Mouse (Mus musculus) kidney, adult 2 months (tissue): ENCODE measurements around the gene Drg1. TPM values are rescaled to one million over a fixed set of nuclear protein-coding genes. Genes with fewer than 3 reads are reported as not detected.

Experiments used
- DNase-seq: peaks from one replicate; pipeline ENCODE4 v3.0.0; 2021
- H3K27ac ChIP-seq: fragments of 200-500 bp; 2 replicates; pipeline ENCODE4 v1.5.1; 2012; ENCODE audit warnings: low read depth, low read length, control low read depth, inconsistent platforms; ENCODE audit not compliant: insufficient read depth
- H3K27me3 ChIP-seq: fragments of 200-500 bp; replicated peaks from 2 replicates; pipeline ENCODE4 v1.6.1; 2012; ENCODE audit warnings: mild to moderate bottlenecking, moderate library complexity, low read length, inconsistent platforms; ENCODE audit not compliant: control insufficient read depth, insufficient read depth
- H3K36me3 ChIP-seq: fragments of 200-500 bp; 2 replicates; pipeline ENCODE4 v1.6.1; 2012; ENCODE audit warnings: mild to moderate bottlenecking, moderate library complexity, low read length, inconsistent platforms; ENCODE audit not compliant: control insufficient read depth, insufficient read depth
- H3K4me1 ChIP-seq: fragments of 200-500 bp; 2 replicates; pipeline ENCODE4 v1.6.1; 2011; ENCODE audit warnings: low read length; ENCODE audit not compliant: control insufficient read depth, insufficient read depth
- H3K4me3 ChIP-seq: fragments of 200-500 bp; 2 replicates; pipeline ENCODE4 v1.5.1; 2011; ENCODE audit warnings: mild to moderate bottlenecking, low read depth, low read length, control low read depth; ENCODE audit not compliant: insufficient read depth
- CTCF ChIP-seq: fragments of 200-500 bp; conservative IDR thresholded peaks from 2 replicates; pipeline ENCODE4 v1.5.1; 2011; ENCODE audit warnings: low read depth, mild to moderate bottlenecking, control low read depth, low read length, moderate library complexity, mixed read lengths; ENCODE audit not compliant: insufficient read depth, insufficient read length
- POLR2A ChIP-seq: fragments of 200-500 bp; IDR thresholded peaks from one replicate; pipeline ENCODE4 v1.6.1; 2011; ENCODE audit warnings: low read depth, low read length, control low read depth
- WGBS: fragments of 180-500 bp; shearing (Covaris S2); methylation state at CpG from one replicate; pipeline ENCODE4 v1.1.7; 2018; 5-methylcytosine and 5-hydroxymethylcytosine counted together
- polyA plus RNA-seq: library from polyadenylated mRNA; depleted of rRNA; stranded (reverse); fragments of >200 nt; gene quantifications from 2 replicates; pipeline ENCODE4 v1.2.3, GENCODE M21; 2012

The Drg1 gene
- polyA plus RNA-seq, 1 experiment = 28.4 TPM

DNA sequence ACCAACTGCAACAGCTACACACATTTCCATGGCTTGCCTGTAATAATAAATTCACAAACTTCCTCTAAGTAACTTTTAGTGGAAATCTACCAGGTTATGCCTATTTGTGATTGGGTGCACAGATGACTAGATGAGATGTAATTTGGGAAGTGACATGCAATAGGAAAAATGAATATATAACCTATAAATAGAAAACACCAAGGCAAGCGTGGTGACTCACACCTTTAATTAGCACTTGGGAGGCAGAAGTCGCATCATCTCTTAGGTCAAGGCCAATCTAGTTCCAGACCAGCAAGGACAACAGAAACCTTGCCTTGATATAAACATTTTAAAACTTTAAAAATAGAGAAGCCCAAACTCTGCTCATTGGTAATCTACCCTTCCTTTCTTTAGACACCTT is 18.8 kb downstream of the Drg1 start:
- no peak overlapping the region for H3K27ac ChIP-seq
- no peak for TF ChIP-seq CTCF
- no peak for TF ChIP-seq POLR2A
- peaks cover 18% of the 10 kb centered on the region for H3K36me3 ChIP-seq
- no peak overlapping the region for H3K4me3 ChIP-seq
- 70% methylated on average over 2 of the region's 2 CpGs for WGBS
- no peaks in the 10 kb centered on the region for H3K4me1 ChIP-seq
- DNase-seq = no peak
- H3K27me3 ChIP-seq = no peaks in the 10 kb centered on the region

DNA sequence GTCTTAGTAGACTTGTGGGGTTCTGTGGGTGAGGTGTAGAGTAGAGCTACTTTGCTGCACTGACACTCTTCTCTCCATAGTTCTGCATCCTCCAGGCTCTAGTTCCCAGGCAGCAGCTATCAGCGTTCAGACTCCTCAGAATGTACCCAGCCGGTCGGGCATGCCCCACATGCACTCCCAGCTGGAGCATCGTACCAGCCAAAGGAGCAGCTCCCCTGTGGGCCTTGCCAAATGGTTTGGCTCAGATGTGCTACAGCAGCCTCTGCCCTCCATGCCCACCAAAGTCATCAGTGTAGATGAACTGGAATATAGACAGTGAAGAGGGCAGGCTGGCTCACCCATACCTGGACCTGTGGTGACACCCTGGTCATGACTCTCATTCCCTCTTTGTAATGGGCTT is 22.4 kb downstream of the Drg1 start:
- no peak for DNase-seq
- Histone ChIP-seq H3K27ac (no peak overlapping the region), H3K4me3 (no peak overlapping the region), H3K27me3 (no peaks in the 10 kb centered on the region), H3K36me3 (peaks cover 18% of the 10 kb centered on the region), H3K4me1 (no peaks in the 10 kb centered on the region)
- WGBS = 71% methylated on average over 4 of the region's 4 CpGs
- no peak for TF ChIP-seq CTCF
- no peak for TF ChIP-seq POLR2A

- TF ChIP-seq POLR2A (no peak), CTCF (no peak)
- H3K27ac ChIP-seq = no peak overlapping the region
- 90% methylated on average over 7 of the region's 7 CpGs for WGBS
- no peaks in the 10 kb centered on the region for H3K4me1 ChIP-seq
- DNase-seq = no peak
- peaks cover 20% of the 10 kb centered on the region; the same call in 1 of the 2 replicates for H3K36me3 ChIP-seq
- H3K27me3 ChIP-seq = no peaks in the 10 kb centered on the region
- H3K4me3 ChIP-seq = no peak overlapping the region
Measured at GRCm38 (mm10) chr11:3242395-3242794, 23.8 kb downstream of the Drg1 start.

- Histone ChIP-seq H3K27me3 (no peaks in the 10 kb centered on the region), H3K36me3 (peaks cover 6% of the 10 kb centered on the region), H3K4me1 (no peaks in the 10 kb centered on the region), H3K27ac (no peak overlapping the region; the same call in 1 of the 2 replicates), H3K4me3 (no peak overlapping the region)
- 51% methylated on average over 5 of the region's 5 CpGs for WGBS
- TF ChIP-seq POLR2A (no peak), CTCF (no peak)
- no peak for DNase-seq
Measured at GRCm38 (mm10) chr11:3235277-3235676, 30.9 kb downstream of the Drg1 start.

DNA sequence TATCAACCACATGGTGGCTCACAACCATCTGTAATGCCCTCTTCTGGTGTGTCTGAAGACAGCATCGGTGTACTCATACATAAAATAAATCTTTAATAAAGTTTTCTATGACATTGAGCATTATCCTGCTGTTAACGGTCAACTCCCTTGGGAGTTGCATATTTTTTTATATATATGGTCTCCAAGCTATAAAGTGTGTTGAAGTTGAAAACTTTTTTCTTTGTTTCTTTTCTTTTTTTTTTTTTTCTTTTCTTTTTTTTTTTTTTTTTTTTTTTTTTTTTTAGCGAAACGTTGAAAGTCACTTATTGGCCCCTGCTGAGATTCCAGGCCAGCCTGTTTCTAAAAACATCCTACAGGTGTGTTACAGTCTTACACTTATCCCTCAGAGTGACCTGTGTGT is 32.5 kb downstream of the Drg1 start:
- WGBS = 91% methylated on average over 4 of the region's 4 CpGs
- H3K36me3 ChIP-seq = peaks cover 10% of the 10 kb centered on the region
- TF ChIP-seq CTCF = no peak
- TF ChIP-seq POLR2A = no peak

DNA sequence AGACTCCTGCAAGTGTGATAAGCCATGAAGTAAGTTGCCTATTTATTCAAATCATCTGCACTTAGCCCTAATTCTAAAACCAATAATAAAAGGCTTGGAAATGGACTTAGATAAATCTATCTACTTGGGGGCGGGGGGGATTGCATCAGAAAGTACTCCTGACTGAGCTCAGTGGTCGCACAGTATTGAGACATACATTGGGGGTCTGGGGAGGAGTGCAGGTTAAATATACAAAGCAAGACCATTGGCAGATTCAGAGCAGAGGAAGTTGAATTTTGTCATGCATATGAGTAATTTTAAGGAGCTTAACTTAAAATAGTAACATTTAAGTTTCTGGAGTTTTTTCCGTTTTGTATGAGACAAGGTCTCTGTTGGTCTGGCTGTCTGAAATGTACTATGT is 34.0 kb downstream of the Drg1 start:
- no peak for TF ChIP-seq POLR2A
- no peak for TF ChIP-seq CTCF
- 90% methylated on average over 3 of the region's 3 CpGs for WGBS
- no peak for DNase-seq
- no peak overlapping the region for H3K4me3 ChIP-seq
- peaks cover 9% of the 10 kb centered on the region for H3K36me3 ChIP-seq
- no peak overlapping the region for H3K27ac ChIP-seq
- no peaks in the 10 kb centered on the region for H3K4me1 ChIP-seq
- no peaks in the 10 kb centered on the region for H3K27me3 ChIP-seq

More for the DNA sequence above, 32.5 kb downstream of the Drg1 start:
- no peak overlapping the region for H3K27ac ChIP-seq
- H3K27me3 ChIP-seq = no peaks in the 10 kb centered on the region
- no peaks in the 10 kb centered on the region for H3K4me1 ChIP-seq
- no peak for DNase-seq
- no peak overlapping the region for H3K4me3 ChIP-seq

DNA sequence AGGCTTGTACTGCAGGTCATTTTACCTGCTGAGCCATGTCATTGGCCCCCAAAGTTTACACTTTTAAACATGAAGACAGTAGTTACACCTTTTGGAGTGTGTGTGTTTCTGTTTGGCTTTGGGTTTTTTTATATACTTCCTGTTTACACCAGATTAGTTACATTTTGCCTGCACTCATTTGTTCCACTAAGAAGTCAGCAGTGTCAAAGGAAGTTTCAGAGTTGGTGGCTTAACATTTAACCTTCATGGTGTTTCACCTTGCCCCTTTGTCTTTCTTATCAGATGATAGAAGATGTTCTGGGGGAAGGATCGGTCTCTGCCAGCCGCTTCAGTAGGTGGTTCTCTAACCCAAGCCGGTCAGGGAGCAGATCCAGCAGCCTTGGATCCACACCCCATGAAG is 39.1 kb downstream of the Drg1 start:
- Histone ChIP-seq H3K36me3 (peaks cover 17% of the 10 kb centered on the region), H3K4me3 (no peak overlapping the region), H3K4me1 (no peaks in the 10 kb centered on the region), H3K27me3 (no peaks in the 10 kb centered on the region), H3K27ac (no peak overlapping the region)
- TF ChIP-seq POLR2A (no peak), CTCF (no peak)
- WGBS = 92% methylated on average over 3 of the region's 3 CpGs
- no peak for DNase-seq

DNA sequence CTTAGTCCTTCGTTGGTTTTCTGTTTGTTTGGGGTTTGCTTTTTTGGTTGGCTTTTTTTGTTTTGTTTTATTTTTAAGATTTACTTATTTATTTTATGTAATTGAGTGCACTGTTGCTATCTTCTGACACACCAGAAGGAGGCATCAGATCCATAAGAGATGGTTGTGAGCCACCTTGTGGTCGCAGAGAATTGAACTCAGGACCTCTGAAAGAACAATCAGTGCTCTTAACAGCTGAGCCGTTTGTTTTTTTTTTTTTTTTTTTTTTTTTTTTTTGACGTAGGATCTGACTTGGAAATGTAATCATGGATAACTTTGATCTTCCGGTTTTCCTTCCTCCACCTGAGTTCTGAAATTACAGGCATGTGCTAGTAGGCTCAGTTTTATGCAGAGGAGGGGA is 43.1 kb downstream of the Drg1 start:
- H3K4me3 ChIP-seq = no peak overlapping the region
- no peak for TF ChIP-seq POLR2A
- no peak for TF ChIP-seq CTCF
- DNase-seq = no peak
- no peaks in the 10 kb centered on the region for H3K4me1 ChIP-seq
- peaks cover 12% of the 10 kb centered on the region for H3K36me3 ChIP-seq
- no peak overlapping the region for H3K27ac ChIP-seq
- H3K27me3 ChIP-seq = no peaks in the 10 kb centered on the region
- WGBS = 44% methylated on average over 5 of the region's 5 CpGs
